Mouse (Mus musculus): Measurements from ENCODE around the gene Itih4. TPM values are rescaled to one million over a fixed set of nuclear protein-coding genes. Genes with fewer than 3 reads are reported as not detected.

The Itih4 gene
- polyA plus RNA-seq, 1 experiment from 2014 or later, result 6.7 TPM

DNA sequence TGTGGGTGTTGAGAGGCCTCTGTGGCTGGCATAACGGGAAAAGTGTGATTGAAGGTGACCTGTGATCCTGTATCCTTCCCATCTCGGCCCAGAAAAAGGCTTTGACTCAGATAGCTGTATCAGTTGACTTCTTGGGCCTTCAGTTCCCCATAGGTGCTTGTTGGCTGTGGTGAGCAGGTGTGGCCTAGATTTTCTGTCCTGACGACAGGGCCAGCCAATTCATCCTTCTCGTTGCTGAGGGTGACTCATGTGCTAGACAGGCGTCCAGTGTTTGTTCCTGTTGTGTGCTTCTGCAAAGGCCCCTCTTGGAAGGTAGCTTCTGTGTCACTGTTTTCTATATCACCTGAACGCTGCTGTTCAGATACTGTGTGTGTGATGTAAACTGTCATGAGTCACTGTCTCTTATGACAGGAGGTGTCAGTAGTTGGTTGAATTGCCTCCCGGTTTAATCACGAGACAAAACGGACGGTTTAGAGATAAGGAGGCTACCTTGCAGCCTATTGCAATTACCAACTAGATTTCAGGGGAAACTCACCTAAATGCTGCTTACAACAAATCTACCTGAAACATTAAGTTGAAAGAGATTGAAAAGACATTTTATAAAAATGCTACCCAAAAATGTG lies 29.3 kb upstream of the Itih4 start:
- H3K27ac ChIP-seq (ENCODE audit: low read length), result no peak overlapping the region
- no peak overlapping the region for H3K4me2 ChIP-seq (replicated peaks; ENCODE audit: low read depth, low read length)
- no peaks in the 10 kb centered on the region for H3K36me3 ChIP-seq (ENCODE audit: insufficient read depth, low read length)
- 0 out of 2 replicates have a peak, but pooled peaks have one; percentile 33 for ATAC-seq
- TF ChIP-seq CTCF (IDR thresholded peaks at IDR 0.05) (no peak), EP300 (IDR thresholded peaks at IDR 0.05) (no peak)
- WGBS, result 64% methylated on average over 10 of the region's 10 CpGs
- peak; percentile 43 for DNase-seq (ENCODE audit: low spot score)
- H3K4me3 ChIP-seq (ENCODE audit: low read depth, low read length), result no peak overlapping the region
- no peak overlapping the region for H3K9ac ChIP-seq (replicated peaks; ENCODE audit: low read depth)
- peaks cover 3% of the 10 kb centered on the region; the same call in 1 of the 2 replicates for H3K4me1 ChIP-seq (ENCODE audit: insufficient read depth, low read depth, low read length)
- H3K9me3 ChIP-seq (ENCODE audit: low read length), result no peaks in the 10 kb centered on the region
- no peaks in the 10 kb centered on the region for H3K27me3 ChIP-seq (replicated peaks; ENCODE audit: insufficient read depth, low read length)

DNA sequence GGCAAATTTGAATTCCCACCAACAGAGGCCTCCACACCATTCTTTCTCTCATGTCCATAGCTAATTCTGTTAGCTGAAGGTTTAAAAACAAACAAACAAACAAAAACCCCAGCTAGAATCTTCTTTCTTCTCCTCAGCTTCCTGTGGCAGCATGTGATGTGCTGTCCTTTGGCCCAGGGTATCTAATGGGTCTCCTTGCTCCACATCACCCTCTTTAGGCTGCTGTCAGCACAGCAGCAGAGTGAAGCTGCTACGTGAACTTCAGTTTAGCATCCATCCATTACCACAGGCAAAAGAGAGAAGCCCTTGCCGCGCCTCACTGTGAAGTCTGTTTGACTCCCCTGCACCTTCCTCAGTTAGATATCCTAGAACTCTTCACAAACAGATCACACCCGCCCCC lies 28.3 kb upstream of the Itih4 start:
- no peak overlapping the region for H3K27ac ChIP-seq (ENCODE audit: low read length)
- no peak overlapping the region for H3K4me2 ChIP-seq (replicated peaks; ENCODE audit: low read depth, low read length)
- 71% methylated on average over 4 of the region's 4 CpGs for WGBS
- ATAC-seq (no peak), DNase-seq (ENCODE audit: low spot score) (no peak)
- TF ChIP-seq CTCF (IDR thresholded peaks at IDR 0.05) (peak; percentile 66), EP300 (IDR thresholded peaks at IDR 0.05) (no peak)
- no peaks in the 10 kb centered on the region for H3K36me3 ChIP-seq (ENCODE audit: insufficient read depth, low read length)
- H3K4me3 ChIP-seq (ENCODE audit: low read depth, low read length), result no peak overlapping the region
- no peaks in the 10 kb centered on the region for H3K27me3 ChIP-seq (replicated peaks; ENCODE audit: insufficient read depth, low read length)
- H3K9ac ChIP-seq (replicated peaks; ENCODE audit: low read depth), result no peak overlapping the region
- H3K9me3 ChIP-seq (ENCODE audit: low read length), result no peaks in the 10 kb centered on the region
- peaks cover 4% of the 10 kb centered on the region; the same call in 1 of the 2 replicates for H3K4me1 ChIP-seq (ENCODE audit: insufficient read depth, low read depth, low read length)

DNA sequence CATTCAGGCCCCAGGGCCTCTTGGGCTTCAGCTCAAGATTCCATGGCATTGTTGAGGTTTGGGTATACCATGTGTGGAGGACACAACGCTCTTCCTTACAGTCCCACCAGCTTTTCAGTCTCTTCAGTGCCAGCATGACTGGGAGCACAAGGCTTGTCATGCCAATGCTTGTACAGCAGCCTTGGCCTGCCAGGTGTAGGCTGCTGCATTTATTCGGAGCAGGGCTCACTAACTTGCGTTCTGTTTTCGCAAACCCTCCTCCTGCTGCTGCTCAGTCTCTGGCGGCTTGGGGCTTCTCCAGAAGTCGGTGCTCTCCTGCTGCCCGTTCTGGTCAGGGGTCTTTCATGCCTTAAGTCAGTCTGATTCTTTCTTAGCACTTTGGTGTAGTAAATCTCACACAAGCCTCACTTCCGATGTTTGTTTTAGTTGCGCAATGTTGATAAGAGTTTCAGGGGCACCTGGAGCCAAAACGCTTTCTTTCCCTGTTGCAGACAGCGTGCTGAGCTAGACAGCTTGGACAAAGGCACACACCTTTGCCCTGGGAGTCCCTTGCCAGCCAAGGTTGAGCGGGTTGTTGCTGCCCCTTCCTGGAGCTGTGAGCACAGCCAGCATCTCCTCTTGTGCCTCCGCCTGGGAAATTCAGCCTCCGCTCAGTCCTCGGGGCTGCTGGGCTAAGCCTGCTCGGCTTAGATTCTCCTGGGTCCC lies 24.7 kb upstream of the Itih4 start:
- peak; percentile 68 for ATAC-seq

DNA sequence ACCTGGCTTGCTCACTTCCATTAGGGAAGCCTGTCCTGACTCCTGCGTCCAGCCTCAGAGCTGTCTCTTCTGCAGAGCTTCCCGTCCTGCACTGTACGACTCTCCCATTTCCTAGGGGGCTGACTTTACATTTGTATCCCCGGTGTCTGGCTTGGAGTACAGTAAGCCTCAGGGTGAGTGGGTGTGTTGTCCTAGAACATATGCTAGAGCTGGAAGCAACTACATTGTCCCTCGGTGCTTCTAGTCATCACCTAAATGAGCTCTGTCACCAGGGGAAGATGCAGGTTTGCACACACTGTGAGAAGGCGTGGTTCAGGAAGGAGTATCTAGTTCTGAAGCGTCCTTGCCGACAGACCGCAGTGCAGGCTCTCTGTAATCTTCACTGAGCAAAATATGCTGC lies 23.9 kb upstream of the Itih4 start:
- no peak for ATAC-seq

More for the DNA sequence above, 24.7 kb upstream of the Itih4 start:
- H3K4me3 ChIP-seq (ENCODE audit: low read depth, low read length), result no peak overlapping the region
- peak overlapping the region; percentile 22; the same call in 1 of the 2 replicates for H3K4me2 ChIP-seq (replicated peaks; ENCODE audit: low read depth, low read length)
- H3K9me3 ChIP-seq (ENCODE audit: low read length), result no peaks in the 10 kb centered on the region
- H3K9ac ChIP-seq (replicated peaks; ENCODE audit: low read depth), result no peak overlapping the region
- no peaks in the 10 kb centered on the region for H3K27me3 ChIP-seq (replicated peaks; ENCODE audit: insufficient read depth, low read length)
- no peaks in the 10 kb centered on the region for H3K36me3 ChIP-seq (ENCODE audit: insufficient read depth, low read length)
- H3K4me1 ChIP-seq (ENCODE audit: insufficient read depth, low read depth, low read length), result peaks cover 4% of the 10 kb centered on the region; the same call in 1 of the 2 replicates
- peak overlapping the region; percentile 33; the same call in 1 of the 2 replicates for H3K27ac ChIP-seq (ENCODE audit: low read length)
- no peak for TF ChIP-seq EP300 (IDR thresholded peaks at IDR 0.05)
- peak; percentile 12; the same call in 1 of the 2 replicates for TF ChIP-seq CTCF (IDR thresholded peaks at IDR 0.05)
- WGBS, result 23% methylated on average over 16 of the region's 16 CpGs
- peak; percentile 80 for DNase-seq (ENCODE audit: low spot score)

DNA sequence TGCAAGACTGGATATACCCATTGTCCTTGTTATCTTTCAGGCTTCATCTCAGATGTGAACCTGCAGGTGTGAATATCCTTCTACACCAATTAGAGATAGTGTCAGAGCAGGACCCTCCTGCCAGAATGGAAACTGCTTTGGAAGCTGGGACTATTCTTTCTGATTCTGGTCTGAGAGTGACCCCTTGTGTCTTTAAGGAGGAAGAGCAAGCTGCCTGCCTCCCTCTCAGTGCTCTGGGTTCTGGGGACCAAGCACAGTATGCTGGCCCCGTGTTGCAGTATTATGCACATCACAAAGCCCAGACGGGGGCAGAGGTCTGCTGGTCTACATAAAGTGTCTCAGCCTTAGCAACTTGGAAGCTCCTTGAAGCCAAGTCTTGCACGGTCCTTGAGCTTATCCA lies 21.0 kb upstream of the Itih4 start:
- 64% methylated on average over 3 of the region's 3 CpGs for WGBS
- H3K4me2 ChIP-seq (replicated peaks; ENCODE audit: low read depth, low read length), result no peak overlapping the region
- no peak for TF ChIP-seq EP300 (IDR thresholded peaks at IDR 0.05)
- TF ChIP-seq CTCF (IDR thresholded peaks at IDR 0.05), result peak; percentile 82
- ATAC-seq (no peak), DNase-seq (ENCODE audit: low spot score) (peak; percentile 71)
- no peak overlapping the region for H3K4me3 ChIP-seq (ENCODE audit: low read depth, low read length)
- H3K4me1 ChIP-seq (ENCODE audit: insufficient read depth, low read depth, low read length), result peaks cover 13% of the 10 kb centered on the region
- H3K36me3 ChIP-seq (ENCODE audit: insufficient read depth, low read length), result no peaks in the 10 kb centered on the region
- no peaks in the 10 kb centered on the region for H3K9me3 ChIP-seq (ENCODE audit: low read length)
- no peak overlapping the region for H3K27ac ChIP-seq (ENCODE audit: low read length)
- H3K9ac ChIP-seq (replicated peaks; ENCODE audit: low read depth), result no peak overlapping the region
- no peaks in the 10 kb centered on the region for H3K27me3 ChIP-seq (replicated peaks; ENCODE audit: insufficient read depth, low read length)

More for the DNA sequence above, 23.9 kb upstream of the Itih4 start:
- no peaks in the 10 kb centered on the region for H3K36me3 ChIP-seq (ENCODE audit: insufficient read depth, low read length)
- H3K4me3 ChIP-seq (ENCODE audit: low read depth, low read length), result no peak overlapping the region
- WGBS, result 65% methylated on average over 9 of the region's 9 CpGs
- H3K9me3 ChIP-seq (ENCODE audit: low read length), result no peaks in the 10 kb centered on the region
- H3K9ac ChIP-seq (replicated peaks; ENCODE audit: low read depth), result no peak overlapping the region
- H3K4me1 ChIP-seq (ENCODE audit: insufficient read depth, low read depth, low read length), result peaks cover 4% of the 10 kb centered on the region
- TF ChIP-seq EP300 (IDR thresholded peaks at IDR 0.05), result no peak
- no peak for TF ChIP-seq CTCF (IDR thresholded peaks at IDR 0.05)
- DNase-seq (ENCODE audit: low spot score), result no peak
- H3K27ac ChIP-seq (ENCODE audit: low read length), result no peak overlapping the region
- no peak overlapping the region for H3K4me2 ChIP-seq (replicated peaks; ENCODE audit: low read depth, low read length)
- H3K27me3 ChIP-seq (replicated peaks; ENCODE audit: insufficient read depth, low read length), result no peaks in the 10 kb centered on the region

DNA sequence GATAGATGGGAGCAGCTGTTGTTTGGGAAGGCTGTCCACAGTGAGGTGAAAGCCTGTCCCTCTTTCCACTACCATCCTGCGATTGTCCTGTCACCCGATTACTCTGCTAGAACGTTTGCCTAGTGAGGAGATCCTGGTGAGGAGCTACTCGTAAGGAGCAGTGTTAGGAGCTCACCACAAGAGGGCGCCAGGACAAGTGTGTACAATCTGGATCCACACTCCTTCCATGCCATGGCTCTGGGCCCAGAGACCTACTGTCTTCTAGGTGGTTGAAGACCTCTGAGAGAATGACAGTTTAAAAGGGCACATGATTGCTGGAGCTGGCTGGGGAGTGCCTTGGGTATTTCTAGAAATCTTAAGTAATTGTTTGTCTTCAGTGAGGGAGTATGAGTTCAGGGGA lies 19.2 kb upstream of the Itih4 start:
- no peak for TF ChIP-seq EP300 (IDR thresholded peaks at IDR 0.05)
- peak; percentile 98 for TF ChIP-seq CTCF (IDR thresholded peaks at IDR 0.05)
- peak; percentile 54 for ATAC-seq
- Histone ChIP-seq H3K9ac (replicated peaks; ENCODE audit: low read depth) (no peak overlapping the region), H3K4me2 (replicated peaks; ENCODE audit: low read depth, low read length) (no peak overlapping the region), H3K9me3 (ENCODE audit: low read length) (no peaks in the 10 kb centered on the region), H3K27ac (ENCODE audit: low read length) (no peak overlapping the region), H3K27me3 (replicated peaks; ENCODE audit: insufficient read depth, low read length) (no peaks in the 10 kb centered on the region), H3K4me1 (ENCODE audit: insufficient read depth, low read depth, low read length) (peaks cover 12% of the 10 kb centered on the region), H3K36me3 (ENCODE audit: insufficient read depth, low read length) (no peaks in the 10 kb centered on the region), H3K4me3 (ENCODE audit: low read depth, low read length) (no peak overlapping the region)
- 26% methylated on average over 5 of the region's 5 CpGs for WGBS
- peak; percentile 92 for DNase-seq (ENCODE audit: low spot score)
